Mouse (Mus musculus): Measurements from ENCODE around the gene Cd68. TPM values are rescaled to one million over a fixed set of nuclear protein-coding genes. Genes with fewer than 3 reads are reported as not detected.
"Not testable (repeated sequence)": the region's sequence is repeated elsewhere in the genome, so short reads cannot be mapped to it uniquely, and the experiment has no call there.

The Cd68 gene
- polyA plus RNA-seq, 1 experiment from 2014 or later: 43.6 TPM

DNA sequence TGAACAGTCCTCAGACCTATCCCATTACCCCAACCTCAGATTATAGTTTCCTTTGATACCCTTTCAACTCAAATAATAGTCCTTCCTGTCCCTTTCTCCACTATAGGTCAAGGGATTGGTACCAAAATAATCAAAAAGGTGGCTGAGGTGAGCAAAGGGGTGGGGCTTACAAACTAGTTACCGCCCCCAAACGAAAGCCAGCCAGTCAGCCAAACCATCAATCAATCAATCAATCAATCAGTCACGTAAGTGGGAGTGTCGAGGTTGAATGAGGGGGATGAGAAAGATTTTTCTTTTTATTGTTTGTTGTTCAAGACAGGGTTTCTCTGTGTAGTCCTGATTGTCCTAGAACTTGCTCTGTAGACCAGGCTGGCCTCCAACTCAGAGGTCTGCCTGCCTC lies 42.9 kb downstream of the Cd68 start:
- Histone ChIP-seq H3K4me3 (ENCODE audit: low read depth, low read length) (no peak overlapping the region), H3K36me3 (ENCODE audit: insufficient read depth, low read length) (no peaks in the 10 kb centered on the region), H3K4me1 (ENCODE audit: insufficient read depth, low read depth, low read length) (no peaks in the 10 kb centered on the region), H3K4me2 (replicated peaks; ENCODE audit: low read depth, low read length) (no peak overlapping the region), H3K9me3 (ENCODE audit: low read length) (no peaks in the 10 kb centered on the region), H3K27me3 (replicated peaks; ENCODE audit: insufficient read depth, low read length) (no peaks in the 10 kb centered on the region), H3K27ac (ENCODE audit: low read length) (no peak overlapping the region), H3K9ac (replicated peaks; ENCODE audit: low read depth) (no peak overlapping the region)
- no peak for ATAC-seq
- WGBS: 70% methylated on average over 4 of the region's 4 CpGs
- TF ChIP-seq CTCF (IDR thresholded peaks at IDR 0.05) (no peak), EP300 (IDR thresholded peaks at IDR 0.05) (no peak)
- DNase-seq (ENCODE audit: low spot score): no peak

DNA sequence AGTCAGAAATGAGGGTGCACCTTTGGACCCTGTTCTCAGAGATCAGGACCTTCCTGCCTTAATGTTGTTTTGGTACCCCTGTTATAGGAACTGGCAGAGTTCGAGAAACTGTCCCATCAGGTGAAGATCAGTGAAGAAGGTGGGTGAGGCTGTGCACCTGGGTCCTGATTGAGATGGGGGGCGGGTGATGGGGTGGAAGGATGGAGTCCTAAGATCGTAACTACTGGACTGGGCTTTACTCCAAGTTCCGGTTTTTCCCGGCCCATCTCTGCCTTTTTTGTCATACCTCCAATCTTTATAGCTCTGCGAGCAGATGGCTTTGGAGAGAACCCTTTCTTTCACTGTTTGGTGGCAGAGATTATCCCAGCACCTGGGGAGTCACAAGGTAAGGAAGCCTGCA lies 43.5 kb downstream of the Cd68 start:
- peak overlapping the region; percentile 56 for H3K4me2 ChIP-seq (replicated peaks; ENCODE audit: low read depth, low read length)
- peak overlapping the region; percentile 7; the same call in 1 of the 2 replicates for H3K27ac ChIP-seq (ENCODE audit: low read length)
- WGBS: 18% methylated on average over 4 of the region's 6 CpGs
- no peaks in the 10 kb centered on the region for H3K4me1 ChIP-seq (ENCODE audit: insufficient read depth, low read depth, low read length)
- DNase-seq (ENCODE audit: low spot score): no peak
- TF ChIP-seq EP300 (IDR thresholded peaks at IDR 0.05): no peak
- no peak for TF ChIP-seq CTCF (IDR thresholded peaks at IDR 0.05)
- H3K9ac ChIP-seq (replicated peaks; ENCODE audit: low read depth): peak overlapping the region; percentile 54
- no peaks in the 10 kb centered on the region for H3K36me3 ChIP-seq (ENCODE audit: insufficient read depth, low read length)
- ATAC-seq: no peak
- H3K4me3 ChIP-seq (ENCODE audit: low read depth, low read length): peak overlapping the region; percentile 46
- no peaks in the 10 kb centered on the region for H3K27me3 ChIP-seq (replicated peaks; ENCODE audit: insufficient read depth, low read length)
- no peaks in the 10 kb centered on the region for H3K9me3 ChIP-seq (ENCODE audit: low read length)

DNA sequence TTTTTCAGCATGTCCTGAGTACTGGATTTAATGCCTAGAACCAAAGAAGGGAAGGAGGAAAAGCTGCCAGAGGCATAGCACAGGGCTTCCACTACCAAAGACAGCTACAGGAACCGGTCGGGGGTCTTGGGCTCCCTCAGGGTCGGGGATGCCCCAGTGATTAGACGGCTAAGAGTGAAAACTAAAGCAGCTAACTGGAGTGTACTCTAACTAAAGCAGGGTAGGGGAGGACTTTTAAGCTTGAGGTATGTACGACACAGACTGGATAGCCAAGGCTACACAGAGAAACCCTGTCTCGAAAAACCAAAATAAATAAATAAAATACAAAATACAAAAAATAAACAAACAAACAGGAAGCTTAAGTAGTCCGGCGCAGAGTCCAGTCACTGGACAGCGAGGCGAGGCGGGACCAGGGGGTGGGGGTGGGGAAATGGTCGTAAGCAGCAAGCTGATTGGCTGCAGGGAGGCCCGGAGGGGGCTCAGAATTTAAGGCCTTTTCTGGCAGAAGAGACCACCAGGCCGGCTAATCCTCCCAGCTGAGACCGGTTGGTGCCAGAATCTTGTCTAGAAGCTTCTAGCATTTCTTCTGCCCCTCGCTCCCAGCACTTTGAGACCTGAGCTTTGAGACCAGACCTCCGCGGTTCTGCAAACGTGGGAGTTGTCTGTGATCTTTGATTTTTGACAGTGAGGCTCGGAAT lies 44.2 kb downstream of the Cd68 start, which contains the start of gene Sat2:
Gene Sat2 (plus strand): TSS at position 454 of the 698 bp plus-strand sequence.
- H3K9ac ChIP-seq (replicated peaks; ENCODE audit: low read depth): peak within 1 kb of the TSS; percentile 54
- ATAC-seq: peak; percentile 87
- peak within 1 kb of the TSS; percentile 43 for H3K27ac ChIP-seq (ENCODE audit: low read length)
- peak; percentile 86 for DNase-seq (ENCODE audit: low spot score)
- H3K4me1 ChIP-seq (ENCODE audit: insufficient read depth, low read depth, low read length): no peaks in the 10 kb centered on the region
- TF ChIP-seq CTCF (IDR thresholded peaks at IDR 0.05) (no peak), EP300 (IDR thresholded peaks at IDR 0.05) (no peak)
- no peaks in the 10 kb centered on the region for H3K27me3 ChIP-seq (replicated peaks; ENCODE audit: insufficient read depth, low read length)
- H3K4me3 ChIP-seq (ENCODE audit: low read depth, low read length): peak within 1 kb of the TSS; percentile 46
- H3K9me3 ChIP-seq (ENCODE audit: low read length): no peaks in the 10 kb centered on the region
- no peaks in the 10 kb centered on the region for H3K36me3 ChIP-seq (ENCODE audit: insufficient read depth, low read length)
- 2% methylated on average over 20 of the region's 20 CpGs for WGBS
- H3K4me2 ChIP-seq (replicated peaks; ENCODE audit: low read depth, low read length): peak within 1 kb of the TSS; percentile 56

DNA sequence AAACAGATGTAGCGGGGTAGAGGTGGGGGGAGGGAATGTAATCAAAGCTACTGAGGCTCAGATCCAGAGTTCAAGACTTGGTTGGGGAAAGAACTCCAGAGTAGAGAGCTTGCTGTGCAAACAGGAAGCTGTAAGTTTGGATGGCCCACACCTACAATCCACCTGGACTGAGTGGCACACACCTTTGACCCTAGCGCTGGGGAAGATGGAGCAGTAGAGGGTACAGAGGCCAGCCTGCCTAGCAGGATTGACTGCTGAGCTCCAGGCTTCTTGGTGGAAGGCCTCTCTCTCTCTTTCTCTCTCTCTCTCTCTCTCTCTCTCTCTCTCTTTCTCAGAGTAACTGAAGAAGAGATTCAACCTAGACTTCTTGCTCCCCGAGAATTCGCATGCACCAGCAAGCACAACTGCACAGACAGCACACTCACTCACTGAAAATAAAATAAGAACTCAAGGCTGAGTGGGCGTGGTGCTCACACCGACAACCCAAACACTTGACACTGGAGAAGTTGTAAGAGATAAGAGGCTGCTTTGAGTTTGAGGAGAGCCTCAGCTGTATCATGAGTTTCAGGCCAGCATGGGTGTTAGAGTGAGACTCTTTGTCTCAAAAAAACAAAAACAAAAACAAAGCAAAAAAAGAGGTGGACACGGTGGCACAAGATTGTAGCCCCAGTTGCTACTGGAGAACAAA lies 45.4 kb downstream of the Cd68 start:
- WGBS: 60% methylated on average over 7 of the region's 7 CpGs

DNA sequence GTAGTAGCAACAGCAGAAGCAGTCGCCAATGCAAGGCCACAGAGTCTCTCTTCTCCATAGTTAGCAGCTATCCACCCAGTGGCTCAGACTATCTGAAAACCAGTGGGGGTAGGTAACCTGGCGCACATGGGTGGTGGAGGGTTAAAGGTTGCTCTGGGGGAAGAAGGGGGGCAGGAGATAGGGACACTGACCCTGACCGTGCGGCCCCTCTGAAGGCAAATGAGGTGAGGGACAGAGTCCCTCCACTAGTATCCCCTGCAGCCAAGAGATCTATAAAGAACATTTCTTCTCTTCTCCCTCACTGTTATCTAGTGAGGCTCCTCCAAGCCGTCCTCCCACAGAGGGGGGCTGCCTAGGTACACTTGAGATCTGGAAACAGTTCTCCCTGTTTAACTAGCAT lies 48.1 kb downstream of the Cd68 start, which contains the start of gene Shbg:
Gene Shbg (minus strand): TSS at position 101 of the 400 bp plus-strand sequence.
- no peak within 1 kb of the TSS for H3K27ac ChIP-seq (ENCODE audit: low read length)
- no peak for DNase-seq (ENCODE audit: low spot score)
- H3K4me2 ChIP-seq (replicated peaks; ENCODE audit: low read depth, low read length): no peak within 1 kb of the TSS
- no peak within 1 kb of the TSS for H3K4me3 ChIP-seq (ENCODE audit: low read depth, low read length)
- H3K36me3 ChIP-seq (ENCODE audit: insufficient read depth, low read length): no peaks in the 10 kb centered on the region
- no peaks in the 10 kb centered on the region for H3K9me3 ChIP-seq (ENCODE audit: low read length)
- no peak within 1 kb of the TSS for H3K9ac ChIP-seq (replicated peaks; ENCODE audit: low read depth)
- H3K27me3 ChIP-seq (replicated peaks; ENCODE audit: insufficient read depth, low read length): no peaks in the 10 kb centered on the region
- TF ChIP-seq CTCF (IDR thresholded peaks at IDR 0.05): no peak
- no peak for TF ChIP-seq EP300 (IDR thresholded peaks at IDR 0.05)
- H3K4me1 ChIP-seq (ENCODE audit: insufficient read depth, low read depth, low read length): peaks cover 4% of the 10 kb centered on the region; the same call in 1 of the 2 replicates
- no peak for ATAC-seq
- 64% methylated on average over 5 of the region's 5 CpGs for WGBS

More for the DNA sequence above, 45.4 kb downstream of the Cd68 start:
- TF ChIP-seq CTCF (IDR thresholded peaks at IDR 0.05): no peak
- no peak for TF ChIP-seq EP300 (IDR thresholded peaks at IDR 0.05)
- H3K4me2 ChIP-seq (replicated peaks; ENCODE audit: low read depth, low read length): no peak overlapping the region
- DNase-seq (ENCODE audit: low spot score): no peak
- no peaks in the 10 kb centered on the region for H3K9me3 ChIP-seq (ENCODE audit: low read length)
- no peaks in the 10 kb centered on the region for H3K36me3 ChIP-seq (ENCODE audit: insufficient read depth, low read length)
- ATAC-seq: no peak
- no peaks in the 10 kb centered on the region for H3K27me3 ChIP-seq (replicated peaks; ENCODE audit: insufficient read depth, low read length)
- H3K9ac ChIP-seq (replicated peaks; ENCODE audit: low read depth): no peak overlapping the region
- H3K27ac ChIP-seq (ENCODE audit: low read length): no peak overlapping the region
- H3K4me1 ChIP-seq (ENCODE audit: insufficient read depth, low read depth, low read length): no peaks in the 10 kb centered on the region
- H3K4me3 ChIP-seq (ENCODE audit: low read depth, low read length): no peak overlapping the region

DNA sequence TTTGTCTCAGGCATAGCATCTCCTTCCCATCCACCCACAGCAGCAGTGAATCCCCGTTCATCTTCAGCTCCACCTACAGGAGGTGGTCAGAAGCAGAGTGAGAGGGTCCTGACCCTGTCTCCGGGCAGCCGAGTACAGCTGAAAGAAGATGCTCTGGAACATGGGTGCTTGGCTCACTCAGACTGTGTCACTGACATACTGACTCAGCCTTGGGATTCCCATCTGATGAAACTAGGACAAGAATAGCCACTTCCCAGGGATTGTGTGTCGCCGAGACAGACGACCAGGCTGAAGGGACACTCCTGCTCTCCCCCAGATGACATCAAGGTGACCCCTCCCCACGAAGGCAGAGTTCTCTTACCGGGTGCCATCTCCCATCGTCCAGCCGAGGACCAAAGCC lies 49.2 kb downstream of the Cd68 start:
- no peak for TF ChIP-seq EP300 (IDR thresholded peaks at IDR 0.05)
- no peak for TF ChIP-seq CTCF (IDR thresholded peaks at IDR 0.05)
- Histone ChIP-seq H3K4me2 (replicated peaks; ENCODE audit: low read depth, low read length) (no peak overlapping the region), H3K36me3 (ENCODE audit: insufficient read depth, low read length) (no peaks in the 10 kb centered on the region), H3K4me3 (ENCODE audit: low read depth, low read length) (no peak overlapping the region), H3K9ac (replicated peaks; ENCODE audit: low read depth) (no peak overlapping the region), H3K4me1 (ENCODE audit: insufficient read depth, low read depth, low read length) (peaks cover 4% of the 10 kb centered on the region; the same call in 1 of the 2 replicates), H3K27ac (ENCODE audit: low read length) (no peak overlapping the region), H3K27me3 (replicated peaks; ENCODE audit: insufficient read depth, low read length) (no peaks in the 10 kb centered on the region), H3K9me3 (ENCODE audit: low read length) (no peaks in the 10 kb centered on the region)
- no peak for ATAC-seq
- 44% methylated on average over 10 of the region's 10 CpGs for WGBS
- no peak for DNase-seq (ENCODE audit: low spot score)

DNA sequence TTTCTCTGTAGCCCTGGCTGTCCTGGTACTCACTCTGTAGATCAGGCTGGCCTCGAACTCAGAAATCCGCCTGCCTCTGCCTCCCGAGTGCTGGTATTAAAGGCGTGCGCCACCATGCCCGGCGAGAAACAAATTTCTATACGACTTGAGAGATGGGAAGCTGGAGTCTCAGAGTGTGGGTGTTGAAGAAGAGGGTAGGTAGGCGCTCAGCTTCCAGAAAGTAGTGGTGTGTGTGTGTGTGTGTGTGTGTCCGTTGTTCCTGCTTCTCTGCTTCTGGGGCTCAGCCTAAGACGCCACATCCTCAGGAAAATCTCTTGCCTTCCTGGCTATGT lies 51.7 kb downstream of the Cd68 start:
- not testable (repeated sequence) for H3K9me3 ChIP-seq (ENCODE audit: low read length); H3K4me3 ChIP-seq (ENCODE audit: low read depth, low read length)
- 43% methylated on average over 11 of the region's 11 CpGs for WGBS

More for the DNA sequence above, 51.7 kb downstream of the Cd68 start:
- not testable (repeated sequence) for H3K27me3 ChIP-seq (replicated peaks; ENCODE audit: insufficient read depth, low read length); H3K27ac ChIP-seq (ENCODE audit: low read length); H3K36me3 ChIP-seq (ENCODE audit: insufficient read depth, low read length); DNase-seq (ENCODE audit: low spot score); ATAC-seq; H3K4me1 ChIP-seq (ENCODE audit: insufficient read depth, low read depth, low read length); H3K9ac ChIP-seq (replicated peaks; ENCODE audit: low read depth)
- peak overlapping the region; percentile 36; the same call in 1 of the 2 replicates for H3K4me2 ChIP-seq (replicated peaks; ENCODE audit: low read depth, low read length)
